Mouse (Mus musculus) megakaryocyte-erythroid progenitor cell, adult 5-6 weeks (primary cell): ENCODE measurements around the gene Nit2. TPM values are rescaled to one million over a fixed set of nuclear protein-coding genes. Genes with fewer than 3 reads are reported as not detected.

Experiments used
- ATAC-seq: replicated peaks from 2 replicates; pipeline ENCODE4 v1.8.0; 2016; ENCODE audit warnings: mild to moderate bottlenecking, inconsistent platforms; ENCODE audit not compliant: severe bottlenecking, poor library complexity, low FRiP score, low TSS enrichment
- total RNA-seq, 2 experiments: library from RNA; stranded (forward) in 1 of 2; stranded (reverse) in 1 of 2; fragments of 200-1000, 215-1000 nt in 1 of 2; fragments of >200 nt in 1 of 2; fragmentation: Nextera tagmentation in 1 of 2; gene quantifications; 2 replicates each; pipeline ENCODE4 v1.2.3; 2014 to 2017

Gene Nit2
- total RNA-seq, 2 experiments from 2014 or later = 35.5 to 37.1 TPM

GRCm38 (mm10) chr16:57166086-57166485, 1.1 kb downstream of the Nit2 start:
- 0 out of 2 replicates have a peak, but pooled peaks have one; percentile 18 for ATAC-seq

GRCm38 (mm10) chr16:57165157-57165556, 2.0 kb downstream of the Nit2 start:
- ATAC-seq = no peak

- ATAC-seq = no peak
These were observed 3.4 kb downstream of the Nit2 start for GRCm38 (mm10) chr16:57163694-57164093.

GRCm38 (mm10) chr16:57162841-57163240, 4.3 kb downstream of the Nit2 start:
- no peak for ATAC-seq

GRCm38 (mm10) chr16:57159835-57160234, 7.3 kb downstream of the Nit2 start:
- 0 out of 2 replicates have a peak, but pooled peaks have one; percentile 25 for ATAC-seq

- no peak for ATAC-seq
These were observed 9.4 kb downstream of the Nit2 start for GRCm38 (mm10) chr16:57157728-57158127.

GRCm38 (mm10) chr16:57157076-57157475, 10.1 kb downstream of the Nit2 start:
- no peak for ATAC-seq

- peak; percentile 61 for ATAC-seq
These were observed 11.2 kb downstream of the Nit2 start for GRCm38 (mm10) chr16:57155899-57156298.

GRCm38 (mm10) chr16:57151437-57151836, 15.7 kb downstream of the Nit2 start:
- no peak for ATAC-seq

- ATAC-seq = no peak
These were observed 22.4 kb downstream of the Nit2 start for GRCm38 (mm10) chr16:57144741-57145140.

- ATAC-seq = no peak
These were observed 33.5 kb downstream of the Nit2 start for GRCm38 (mm10) chr16:57133611-57134010.

GRCm38 (mm10) chr16:57132326-57132725, 34.8 kb downstream of the Nit2 start:
- no peak for ATAC-seq

GRCm38 (mm10) chr16:57131544-57131943, 35.6 kb downstream of the Nit2 start:
- ATAC-seq = no peak

GRCm38 (mm10) chr16:57130752-57131400, 36.3 kb downstream of the Nit2 start:
- ATAC-seq = no peak

- no peak for ATAC-seq
These were observed 39.3 kb downstream of the Nit2 start for GRCm38 (mm10) chr16:57127825-57128224.

- ATAC-seq = no peak
These were observed 40.9 kb downstream of the Nit2 start for GRCm38 (mm10) chr16:57126268-57126667.

GRCm38 (mm10) chr16:57122682-57123445, 44.3 kb downstream of the Nit2 start:
- ATAC-seq = no peak

GRCm38 (mm10) chr16:57121816-57122415, 45.2 kb downstream of the Nit2 start:
- ATAC-seq = no peak

- ATAC-seq = peak; percentile 98
These were observed 46.0 kb downstream of the Nit2 start, which contains the start of gene Tomm70a for GRCm38 (mm10) chr16:57120913-57121815. Tomm70a (plus strand) TSS chr16:57121703.
